Mouse (Mus musculus): ENCODE results near the gene Drosha. TPM values are rescaled to one million over a fixed set of nuclear protein-coding genes. Genes with fewer than 3 reads are reported as not detected.
A peak's percentile ranks its signal among the peaks of the same experiment; 100 is the strongest.
"Not testable (repeated sequence)": the region's sequence is repeated elsewhere in the genome, so short reads cannot be mapped to it uniquely, and the experiment has no call there.

The Drosha gene
- 11.1 and 11.2 TPM in 2 replicates for polyA plus RNA-seq (2015; fragmentation: Nextera tagmentation; extraction: Ambion mirVana)

DNA sequence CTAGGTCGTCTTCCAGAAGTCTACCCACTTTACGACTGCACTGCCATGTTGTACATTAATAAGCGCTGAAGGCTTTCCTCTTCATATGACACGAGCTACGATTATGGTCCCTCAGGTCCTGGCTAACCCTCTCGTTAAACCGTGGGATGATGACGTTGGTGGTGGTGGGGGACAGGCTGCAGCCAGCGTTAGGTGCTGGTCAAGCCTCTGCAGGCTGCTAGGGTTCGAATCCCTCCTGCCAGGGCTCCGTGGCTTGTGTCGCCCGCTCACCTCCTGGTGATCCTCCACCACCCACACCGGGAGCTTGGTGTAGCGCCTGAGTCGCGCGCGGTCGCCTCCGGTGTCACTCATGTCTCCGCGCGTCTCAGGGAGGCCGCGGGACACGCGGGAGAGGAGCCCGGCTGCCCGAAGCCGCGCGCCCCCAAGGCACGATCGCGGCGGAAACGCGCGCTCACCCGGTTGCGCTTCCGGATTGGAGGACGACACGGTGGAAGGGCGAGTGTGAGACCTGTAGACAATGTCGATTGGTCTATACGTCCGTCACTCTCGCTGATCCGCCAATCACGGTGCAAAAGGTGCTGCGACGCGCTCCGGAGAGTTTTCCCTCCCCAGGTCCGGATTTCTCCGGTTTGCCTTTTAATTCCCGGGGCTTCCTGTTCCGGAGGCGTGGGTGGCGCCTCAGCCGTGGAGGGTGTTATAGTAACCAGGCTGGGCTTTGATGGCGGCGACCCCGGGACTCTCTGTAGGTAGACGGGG, at the start of gene Drosha, which contains the start of gene 6030458C11Rik:
TSS of gene Drosha (plus strand) at position 619 of the 756 bp plus-strand sequence.
TSS of gene 6030458C11Rik (minus strand) at position 453 of the 756 bp plus-strand sequence.
- Histone ChIP-seq H3K27ac (replicated peaks) (peak within 1 kb of the TSS; percentile 89), H3K27me3 (no peaks in the 10 kb centered on the region), H3K4me2 (peak within 1 kb of the TSS; percentile 84), H3K4me3 (replicated peaks) (peak within 1 kb of the TSS; percentile 74), H3K36me3 (replicated peaks) (peaks cover 49% of the 10 kb centered on the region), H3K4me1 (replicated peaks) (peaks cover 63% of the 10 kb centered on the region), H3K9me3 (replicated peaks) (no peaks in the 10 kb centered on the region), H3K9ac (peak within 1 kb of the TSS; percentile 82)
- peak; percentile 97 for ATAC-seq (ENCODE audit: insufficient read depth)
- WGBS (ENCODE audit: insufficient replicate concordance), result under 1% methylated on average over 67 of the region's 67 CpGs

DNA sequence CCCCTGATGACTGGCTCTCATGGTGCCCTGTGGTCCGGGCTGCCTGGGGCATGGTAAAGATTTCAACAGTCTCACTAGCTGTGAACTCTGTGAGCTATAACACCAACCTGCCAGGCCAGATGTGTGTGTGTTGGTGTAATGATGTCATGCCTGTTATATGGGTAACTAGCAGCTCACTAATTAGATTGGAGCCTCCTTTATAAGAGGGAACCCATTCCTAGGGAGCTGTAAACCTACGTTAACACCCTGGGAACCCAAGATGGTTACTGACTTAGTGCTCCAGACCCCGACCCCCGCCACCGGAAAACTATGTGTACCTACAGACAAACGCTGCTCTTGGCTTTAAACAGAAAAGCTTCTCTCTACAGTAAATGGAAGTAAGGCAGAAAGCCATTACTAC, 43.3 kb upstream of the Drosha start:
- Histone ChIP-seq H3K4me2 (no peak overlapping the region), H3K27me3 (no peaks in the 10 kb centered on the region; the same call in 1 of the 2 replicates), H3K36me3 (replicated peaks) (no peaks in the 10 kb centered on the region), H3K4me3 (replicated peaks) (no peak overlapping the region), H3K4me1 (replicated peaks) (no peaks in the 10 kb centered on the region), H3K9ac (no peak overlapping the region), H3K9me3 (replicated peaks) (no peaks in the 10 kb centered on the region), H3K27ac (replicated peaks) (no peak overlapping the region)
- ATAC-seq (ENCODE audit: insufficient read depth), result no peak
- whole genome bisulfite sequencing (ENCODE audit: insufficient replicate concordance), result 66% methylated on average over 6 of the region's 6 CpGs

DNA sequence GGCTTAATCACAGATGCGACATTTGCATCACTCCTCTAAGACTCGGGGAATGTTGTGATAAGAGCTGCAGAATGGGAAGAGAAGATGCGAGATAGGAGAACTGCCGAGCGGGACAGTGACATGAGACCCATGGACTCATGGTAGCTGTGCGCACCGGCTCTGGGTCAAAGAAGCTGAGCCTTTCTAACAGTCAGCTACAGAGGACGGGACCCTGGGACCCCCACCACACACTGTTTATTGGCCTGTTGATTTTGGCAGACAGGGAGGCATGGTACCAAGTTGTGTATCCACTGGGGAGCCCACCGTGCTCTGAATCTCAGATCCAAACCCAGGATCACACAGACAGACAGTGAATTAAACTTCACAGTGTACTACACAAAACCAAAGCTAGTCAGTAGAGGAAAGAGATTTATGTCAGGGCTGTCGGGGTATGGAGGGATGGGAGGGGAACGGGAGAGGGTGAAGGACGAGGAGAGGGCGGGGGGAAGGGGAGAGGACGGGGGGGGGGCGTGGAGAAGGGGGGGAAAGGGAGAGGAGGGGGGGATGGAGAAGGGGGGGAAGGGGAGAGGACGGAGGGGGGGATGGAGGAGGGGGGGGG, 42.8 kb upstream of the Drosha start:
- Histone ChIP-seq H3K4me3 (replicated peaks) (no peak overlapping the region), H3K9ac (no peak overlapping the region), H3K9me3 (replicated peaks) (no peaks in the 10 kb centered on the region), H3K4me2 (no peak overlapping the region), H3K27ac (replicated peaks) (no peak overlapping the region), H3K27me3 (no peaks in the 10 kb centered on the region; the same call in 1 of the 2 replicates), H3K36me3 (replicated peaks) (no peaks in the 10 kb centered on the region), H3K4me1 (replicated peaks) (no peaks in the 10 kb centered on the region)
- WGBS (ENCODE audit: insufficient replicate concordance), result 58% methylated on average over 13 of the region's 16 CpGs
- no peak for ATAC-seq (ENCODE audit: insufficient read depth)

DNA sequence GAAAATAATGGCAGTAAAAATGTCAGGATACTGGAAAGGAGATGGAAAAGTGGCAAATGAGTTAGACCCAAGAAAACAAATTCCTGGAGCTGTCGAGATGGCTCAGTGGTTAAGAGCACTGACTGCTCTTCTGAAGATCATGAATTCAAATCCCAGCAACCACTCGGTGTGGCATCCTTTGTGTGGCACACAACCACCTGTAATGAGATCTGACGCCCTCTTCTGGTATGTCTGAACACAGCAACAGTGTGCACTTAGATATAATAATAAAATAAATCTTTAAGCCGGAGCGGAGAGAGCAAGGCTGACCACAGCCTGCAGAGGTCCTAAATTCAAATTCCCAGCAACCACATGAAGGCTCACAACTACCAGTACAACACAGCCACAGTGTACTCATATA, 36.1 kb upstream of the Drosha start:
- H3K4me3 ChIP-seq (replicated peaks), result no peak overlapping the region
- no peak overlapping the region for H3K4me2 ChIP-seq
- no peak for ATAC-seq (ENCODE audit: insufficient read depth)
- H3K9me3 ChIP-seq (replicated peaks), result no peaks in the 10 kb centered on the region
- no peaks in the 10 kb centered on the region for H3K36me3 ChIP-seq (replicated peaks)
- no peak overlapping the region for H3K27ac ChIP-seq (replicated peaks)
- no peaks in the 10 kb centered on the region for H3K4me1 ChIP-seq (replicated peaks)
- no peak overlapping the region for H3K9ac ChIP-seq
- WGBS (ENCODE audit: insufficient replicate concordance), result 65% methylated on average over 5 of the region's 5 CpGs
- H3K27me3 ChIP-seq, result no peaks in the 10 kb centered on the region

DNA sequence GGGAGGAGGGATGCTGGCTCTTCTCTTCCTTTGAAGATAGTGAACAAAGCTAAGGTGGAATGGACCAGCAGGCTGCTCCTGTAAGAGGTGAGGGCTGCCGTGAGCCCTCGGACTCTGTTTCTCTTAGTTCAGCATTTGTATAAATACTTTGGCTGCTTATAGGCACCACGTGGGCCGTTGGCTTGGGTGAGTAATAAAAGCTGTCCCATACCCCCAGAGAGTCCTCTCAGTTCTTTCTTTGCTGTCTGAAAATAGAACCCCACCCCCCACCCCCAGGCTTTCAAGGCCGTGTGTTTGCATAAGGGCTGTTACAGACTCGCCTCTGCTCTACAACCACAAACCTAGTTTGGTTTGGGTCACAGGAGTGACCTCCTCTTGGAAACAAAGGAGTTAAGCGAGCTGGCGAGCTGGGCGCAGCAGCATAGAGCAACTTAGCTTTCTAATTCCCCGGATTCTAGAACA, 35.2 kb upstream of the Drosha start:
- 42% methylated on average over 10 of the region's 10 CpGs for WGBS (ENCODE audit: insufficient replicate concordance)
- H3K9me3 ChIP-seq (replicated peaks), result no peaks in the 10 kb centered on the region
- H3K9ac ChIP-seq, result no peak overlapping the region
- no peak overlapping the region for H3K4me2 ChIP-seq
- H3K4me3 ChIP-seq (replicated peaks), result no peak overlapping the region
- no peaks in the 10 kb centered on the region for H3K36me3 ChIP-seq (replicated peaks)
- no peaks in the 10 kb centered on the region for H3K4me1 ChIP-seq (replicated peaks)
- no peaks in the 10 kb centered on the region for H3K27me3 ChIP-seq
- H3K27ac ChIP-seq (replicated peaks), result no peak overlapping the region
- ATAC-seq (ENCODE audit: insufficient read depth), result no peak

DNA sequence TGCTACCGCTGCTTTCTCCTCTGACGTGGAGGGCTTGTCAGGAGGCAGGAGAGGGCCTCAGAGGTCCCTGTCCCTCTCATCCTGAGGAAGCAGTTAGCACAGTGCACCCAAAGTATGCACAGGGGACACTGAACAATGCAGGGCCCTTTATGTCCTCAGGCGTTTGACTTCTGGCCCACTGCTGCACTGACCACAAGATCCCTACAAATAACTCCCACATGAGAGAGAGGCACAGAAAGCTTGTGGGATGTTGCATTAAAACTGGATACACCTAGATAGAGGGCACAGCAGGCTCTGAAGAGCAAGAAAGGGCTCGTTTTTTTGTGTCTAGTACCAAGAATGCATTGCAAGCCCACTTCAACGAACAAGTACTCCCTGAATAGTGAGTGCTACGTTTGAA, 30.3 kb upstream of the Drosha start:
- Histone ChIP-seq H3K9me3 (replicated peaks) (no peaks in the 10 kb centered on the region), H3K9ac (no peak overlapping the region), H3K4me3 (replicated peaks) (no peak overlapping the region), H3K27ac (replicated peaks) (no peak overlapping the region), H3K4me2 (no peak overlapping the region), H3K4me1 (replicated peaks) (no peaks in the 10 kb centered on the region), H3K36me3 (replicated peaks) (no peaks in the 10 kb centered on the region), H3K27me3 (no peaks in the 10 kb centered on the region)
- ATAC-seq (ENCODE audit: insufficient read depth), result no peak
- WGBS (ENCODE audit: insufficient replicate concordance), result 66% methylated on average over 6 of the region's 6 CpGs

DNA sequence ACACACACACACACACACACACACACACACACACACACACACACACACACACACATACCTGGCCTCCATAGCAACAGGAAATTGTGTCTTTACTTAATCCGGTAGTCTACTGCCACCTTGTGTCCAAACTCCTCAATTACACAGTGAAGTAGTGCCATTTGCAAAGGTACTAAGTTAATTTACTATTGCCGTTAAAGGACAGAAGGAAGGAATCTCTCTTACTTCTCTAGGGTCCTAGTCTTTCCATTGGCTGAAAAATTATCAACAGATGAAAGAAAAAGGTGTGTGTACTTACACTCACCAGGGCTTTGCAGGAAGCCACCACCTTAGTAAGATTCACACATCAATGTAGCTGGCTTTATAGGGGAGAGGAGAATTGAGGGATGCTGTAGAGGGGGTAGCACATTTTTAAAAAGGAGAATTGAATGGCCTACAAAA, 29.1 kb upstream of the Drosha start:
- Histone ChIP-seq H3K4me1 (replicated peaks) (no peaks in the 10 kb centered on the region), H3K9me3 (replicated peaks) (no peaks in the 10 kb centered on the region), H3K4me2 (no peak overlapping the region), H3K4me3 (replicated peaks) (no peak overlapping the region), H3K36me3 (replicated peaks) (no peaks in the 10 kb centered on the region), H3K27me3 (no peaks in the 10 kb centered on the region), H3K27ac (replicated peaks) (no peak overlapping the region), H3K9ac (no peak overlapping the region)
- 3% methylated on average over 2 of the region's 2 CpGs for WGBS (ENCODE audit: insufficient replicate concordance)
- ATAC-seq (ENCODE audit: insufficient read depth), result no peak

DNA sequence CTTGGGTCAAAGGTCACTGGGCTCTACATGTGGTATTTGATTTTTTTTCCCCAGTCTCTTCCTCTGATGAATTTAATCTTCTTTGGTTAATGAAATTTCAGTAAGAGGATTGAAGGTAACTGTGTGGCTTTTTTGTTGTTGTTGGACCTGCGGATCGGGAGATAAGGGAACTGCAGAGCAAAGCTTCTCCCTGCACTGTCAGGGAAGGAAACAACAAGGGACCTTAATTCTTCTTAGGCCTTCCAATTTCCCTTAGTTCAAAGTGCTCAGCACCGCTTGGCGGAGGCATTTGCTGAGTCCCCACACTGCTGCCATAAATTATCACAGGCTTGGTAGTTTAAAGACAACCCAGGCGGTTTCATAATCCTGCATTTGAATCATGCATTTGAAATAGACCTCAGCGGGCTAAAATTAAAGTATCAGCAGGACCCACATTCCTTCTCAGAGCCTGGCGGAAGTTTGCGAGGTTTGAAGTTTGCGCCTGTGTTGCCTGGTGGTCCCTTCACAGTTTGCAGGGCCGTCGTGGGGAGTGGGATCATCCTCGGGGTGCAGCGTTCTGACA, 28.6 kb upstream of the Drosha start:
- Histone ChIP-seq H3K4me2 (no peak overlapping the region), H3K36me3 (replicated peaks) (no peaks in the 10 kb centered on the region), H3K4me3 (replicated peaks) (no peak overlapping the region), H3K9ac (no peak overlapping the region), H3K27me3 (no peaks in the 10 kb centered on the region), H3K27ac (replicated peaks) (no peak overlapping the region), H3K4me1 (replicated peaks) (no peaks in the 10 kb centered on the region), H3K9me3 (replicated peaks) (no peaks in the 10 kb centered on the region)
- WGBS (ENCODE audit: insufficient replicate concordance), result 56% methylated on average over 13 of the region's 13 CpGs
- ATAC-seq (ENCODE audit: insufficient read depth), result no peak

DNA sequence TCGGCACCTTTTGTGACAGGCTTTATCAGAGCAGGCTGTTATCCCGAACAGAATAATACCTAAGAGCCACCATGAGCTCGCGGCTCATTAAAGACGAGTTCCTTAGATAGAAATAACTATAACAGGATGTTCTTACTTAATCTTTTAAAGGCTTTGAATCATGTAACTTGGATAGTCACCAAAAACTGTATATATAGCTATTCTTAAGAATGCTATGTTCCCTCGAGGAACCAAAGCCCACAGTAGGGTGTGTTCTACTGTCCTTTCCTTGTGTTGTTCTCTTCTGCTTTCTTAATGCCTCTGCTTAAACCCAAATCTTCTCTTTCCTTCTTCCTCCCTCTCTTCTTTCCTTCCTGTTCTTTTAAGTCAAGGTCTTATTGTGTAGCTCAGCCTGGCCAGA, 26.6 kb upstream of the Drosha start:
- Histone ChIP-seq H3K36me3 (replicated peaks) (no peaks in the 10 kb centered on the region), H3K27me3 (no peaks in the 10 kb centered on the region), H3K4me3 (replicated peaks) (no peak overlapping the region), H3K4me2 (no peak overlapping the region), H3K9ac (no peak overlapping the region), H3K9me3 (replicated peaks) (no peaks in the 10 kb centered on the region), H3K27ac (replicated peaks) (no peak overlapping the region), H3K4me1 (replicated peaks) (no peaks in the 10 kb centered on the region)
- no peak for ATAC-seq (ENCODE audit: insufficient read depth)
- 54% methylated on average over 6 of the region's 6 CpGs for WGBS (ENCODE audit: insufficient replicate concordance)

DNA sequence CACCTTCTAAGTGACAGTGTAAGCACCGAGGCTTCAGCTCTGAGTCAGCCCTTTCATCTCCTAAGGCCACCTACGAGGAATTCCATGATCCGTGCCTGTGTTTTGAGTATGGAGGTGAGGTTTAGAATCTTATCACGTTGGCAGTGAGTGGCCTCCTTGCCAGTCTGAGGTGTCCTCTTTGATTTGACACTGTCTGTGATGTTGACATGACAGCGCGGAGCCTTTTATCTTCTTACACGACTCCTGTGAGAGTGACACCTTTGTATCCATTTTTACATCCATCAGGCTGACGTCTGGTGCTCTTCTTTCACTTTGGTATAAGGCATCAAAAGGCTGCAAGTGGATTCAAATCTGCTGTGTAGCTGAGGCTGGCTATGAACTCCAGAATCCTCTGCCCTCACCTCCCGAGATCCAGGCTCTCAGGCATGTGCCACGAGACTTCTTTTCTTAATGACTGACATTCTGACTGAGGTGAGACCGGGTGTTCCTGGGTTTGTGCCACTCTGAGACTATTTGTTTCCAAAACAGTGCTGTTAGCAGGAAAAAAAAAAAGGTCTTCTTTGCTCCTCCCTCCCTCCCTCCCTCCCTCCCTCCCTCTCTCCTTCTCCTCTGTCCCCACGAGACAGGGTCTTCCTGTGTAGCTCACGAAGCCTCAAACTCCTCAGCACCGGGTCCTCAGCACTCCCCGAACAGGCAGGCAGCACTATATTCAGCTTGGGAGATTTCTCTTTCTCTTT, 24.0 kb upstream of the Drosha start:
- Histone ChIP-seq H3K36me3 (replicated peaks) (no peaks in the 10 kb centered on the region), H3K4me2 (0 out of 2 replicates have a peak overlapping the region, but pooled peaks have one; percentile 1), H3K4me3 (replicated peaks) (no peak overlapping the region), H3K9ac (no peak overlapping the region), H3K4me1 (replicated peaks) (peaks cover 7% of the 10 kb centered on the region), H3K27ac (replicated peaks) (no peak overlapping the region), H3K9me3 (replicated peaks) (no peaks in the 10 kb centered on the region), H3K27me3 (no peaks in the 10 kb centered on the region)
- ATAC-seq (ENCODE audit: insufficient read depth), result no peak
- WGBS (ENCODE audit: insufficient replicate concordance), result 44% methylated on average over 15 of the region's 15 CpGs

DNA sequence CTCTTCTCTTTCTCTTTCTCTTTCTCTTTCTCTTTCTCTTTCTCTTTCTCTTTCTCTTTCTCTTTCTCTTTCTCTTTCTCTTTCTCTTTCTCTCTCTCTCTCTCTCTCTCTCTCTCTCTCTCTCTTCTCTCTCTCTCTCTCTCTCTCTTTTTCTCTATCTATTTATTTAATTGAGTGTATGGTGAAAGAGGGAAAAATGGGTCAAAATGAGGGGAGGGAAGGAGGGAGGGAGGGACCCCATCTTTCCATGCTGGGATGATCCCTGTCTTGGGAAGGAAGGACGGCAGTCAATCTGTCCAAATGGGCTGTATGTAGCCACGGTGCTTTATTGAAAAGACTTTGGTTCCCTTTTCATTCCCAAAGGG, 23.5 kb upstream of the Drosha start:
- ATAC-seq (ENCODE audit: insufficient read depth); H3K27ac ChIP-seq (replicated peaks): not testable (repeated sequence)

More for the DNA sequence above, 23.5 kb upstream of the Drosha start:
- not testable (repeated sequence) for H3K4me2 ChIP-seq; H3K9me3 ChIP-seq (replicated peaks); H3K4me3 ChIP-seq (replicated peaks); H3K27me3 ChIP-seq; H3K9ac ChIP-seq; H3K36me3 ChIP-seq (replicated peaks)
- WGBS (ENCODE audit: insufficient replicate concordance), result 73% methylated on average over 2 of the region's 2 CpGs
- H3K4me1 ChIP-seq (replicated peaks), result peaks cover 12% of the 10 kb centered on the region

Data from liver, embryonic 15.5 days (tissue).